ENCODE assay signal across 8 mouse cellular contexts in genomic region chr19:45301733-45302547, GRCm38 (mm10).
DNase-seq lines count a peak whose midpoint lies in the region; ATAC-seq lines count a peak whose summit lies in the region.

No protein-coding gene starts in this region.

- under 1% methylated on average over 56 of the region's 58 CpGs for WGBS in kidney, embryonic 16.5 days
- under 1% methylated on average over 52 of the region's 58 CpGs for WGBS in forebrain, embryonic 16.5 days
- WGBS in hindbrain, embryonic 14.5 days, result under 1% methylated on average over 54 of the region's 58 CpGs
- under 1% methylated on average over 57 of the region's 58 CpGs for WGBS in limb, embryonic 10.5 days
- WGBS in neural tube, embryonic 12.5 days, result under 1% methylated on average over 58 of the region's 58 CpGs

- H3K9ac ChIP-seq in kidney, embryonic 16.5 days (replicated peaks; ENCODE audit: low read length), result peak overlapping the region; percentile 69
- peak overlapping the region; percentile 80 for H3K9ac ChIP-seq in forebrain, embryonic 16.5 days (replicated peaks; ENCODE audit: low read depth, low read length)
- H3K9ac ChIP-seq in hindbrain, embryonic 14.5 days, result peak overlapping the region; percentile 71
- peak overlapping the region; percentile 74 for H3K9ac ChIP-seq in neural tube, embryonic 12.5 days

- H3K27me3 ChIP-seq in kidney, embryonic 16.5 days (ENCODE audit: insufficient read depth, low read length), result peaks cover 50% of the 10 kb centered on the region
- H3K27me3 ChIP-seq in forebrain, embryonic 16.5 days (replicated peaks; ENCODE audit: control insufficient read depth, insufficient read depth, low read length), result peaks cover 17% of the 10 kb centered on the region
- peaks cover 48% of the 10 kb centered on the region for H3K27me3 ChIP-seq in hindbrain, embryonic 14.5 days (ENCODE audit: control insufficient read depth, insufficient read depth, low read length)
- H3K27me3 ChIP-seq in limb, embryonic 10.5 days (ENCODE audit: low read depth, poor library complexity, severe bottlenecking), result peaks cover 100% of the 10 kb centered on the region
- H3K27me3 ChIP-seq in neural tube, embryonic 12.5 days (replicated peaks), result peaks cover 45% of the 10 kb centered on the region

- H3K4me1 ChIP-seq in kidney, embryonic 16.5 days (ENCODE audit: insufficient read depth, low read length), result peaks cover 17% of the 10 kb centered on the region
- H3K4me1 ChIP-seq in forebrain, embryonic 16.5 days (replicated peaks; ENCODE audit: control insufficient read depth, insufficient read depth, low read length), result peaks cover 21% of the 10 kb centered on the region
- peaks cover 33% of the 10 kb centered on the region for H3K4me1 ChIP-seq in hindbrain, embryonic 14.5 days (replicated peaks; ENCODE audit: control insufficient read depth, insufficient read depth, low read length)
- H3K4me1 ChIP-seq in limb, embryonic 10.5 days, result peaks cover 33% of the 10 kb centered on the region
- peaks cover 50% of the 10 kb centered on the region for H3K4me1 ChIP-seq in neural tube, embryonic 12.5 days

- H3K4me2 ChIP-seq in kidney, embryonic 16.5 days (replicated peaks; ENCODE audit: low read depth, low read length), result peak overlapping the region; percentile 99
- peak overlapping the region; percentile 91 for H3K4me2 ChIP-seq in forebrain, embryonic 16.5 days (ENCODE audit: low read length)
- H3K4me2 ChIP-seq in hindbrain, embryonic 14.5 days (replicated peaks), result peak overlapping the region; percentile 95
- H3K4me2 ChIP-seq in neural tube, embryonic 12.5 days (replicated peaks), result peak overlapping the region; percentile 98

- H3K27ac ChIP-seq in kidney, embryonic 16.5 days (ENCODE audit: low read length), result peak overlapping the region; percentile 1; the same call in 1 of the 2 replicates
- peak overlapping the region; percentile 98 for H3K27ac ChIP-seq in forebrain, embryonic 16.5 days (ENCODE audit: low read length)
- peak overlapping the region; percentile 98 for H3K27ac ChIP-seq in hindbrain, embryonic 14.5 days
- peak overlapping the region; percentile 81 for H3K27ac ChIP-seq in limb, embryonic 10.5 days
- H3K27ac ChIP-seq in neural tube, embryonic 12.5 days, result peak overlapping the region; percentile 96

- no peaks in the 10 kb centered on the region for H3K36me3 ChIP-seq in kidney, embryonic 16.5 days (ENCODE audit: insufficient read depth, low read length)
- no peaks in the 10 kb centered on the region for H3K36me3 ChIP-seq in forebrain, embryonic 16.5 days (ENCODE audit: control insufficient read depth, insufficient read depth)
- H3K36me3 ChIP-seq in hindbrain, embryonic 14.5 days (replicated peaks; ENCODE audit: control insufficient read depth, insufficient read depth), result no peaks in the 10 kb centered on the region
- H3K36me3 ChIP-seq in limb, embryonic 10.5 days, result no peaks in the 10 kb centered on the region
- H3K36me3 ChIP-seq in neural tube, embryonic 12.5 days, result no peaks in the 10 kb centered on the region

- no peak for DNase-seq in kidney, adult 11 months
- DNase-seq in cerebellum, adult 11 months, result peak; percentile 70
- DNase-seq in hindbrain, embryonic 14.5 days (ENCODE audit: low spot score), result peak; percentile 84
- DNase-seq in limb, embryonic 10.5 days (ENCODE audit: low spot score), result peak; percentile 69
- DNase-seq in spleen, postnatal 14 days (ENCODE audit: low spot score in 2 of 2), result no peak

- ATAC-seq in kidney, embryonic 16.5 days (ENCODE audit: low FRiP score, low TSS enrichment), result 0 out of 2 replicates have a peak, but pooled peaks have one; percentile 36
- ATAC-seq in forebrain, embryonic 16.5 days, result peak; percentile 79
- peak; percentile 88 for ATAC-seq in hindbrain, embryonic 14.5 days (ENCODE audit: low FRiP score)
- ATAC-seq in neural tube, embryonic 12.5 days (ENCODE audit: low FRiP score, low read depth), result peak; percentile 88

- peak overlapping the region; percentile 54 for H3K4me3 ChIP-seq in kidney, embryonic 16.5 days (ENCODE audit: low read length)
- H3K4me3 ChIP-seq in forebrain, embryonic 16.5 days (replicated peaks; ENCODE audit: low read length), result peak overlapping the region; percentile 60
- peak overlapping the region; percentile 41 for H3K4me3 ChIP-seq in hindbrain, embryonic 14.5 days (replicated peaks; ENCODE audit: low read length)
- H3K4me3 ChIP-seq in limb, embryonic 10.5 days, result peak overlapping the region; percentile 71
- peak overlapping the region; percentile 49 for H3K4me3 ChIP-seq in neural tube, embryonic 12.5 days

- H3K9me3 ChIP-seq in kidney, embryonic 16.5 days (ENCODE audit: low read length), result no peaks in the 10 kb centered on the region
- H3K9me3 ChIP-seq in forebrain, embryonic 16.5 days (ENCODE audit: control insufficient read depth, low read length), result no peaks in the 10 kb centered on the region
- H3K9me3 ChIP-seq in hindbrain, embryonic 14.5 days (ENCODE audit: control insufficient read depth, low read length), result no peaks in the 10 kb centered on the region
- H3K9me3 ChIP-seq in limb, embryonic 10.5 days (replicated peaks), result no peaks in the 10 kb centered on the region
- H3K9me3 ChIP-seq in neural tube, embryonic 12.5 days, result no peaks in the 10 kb centered on the region

Comparison
In these comparisons a context has a peak if more than half of its experiments do, and no peak if none do; other contexts are left out.
1. ATAC-seq: peak in every context shown above with its lines; median percentile 88 in hindbrain, embryonic 14.5 days; 88 in neural tube, embryonic 12.5 days; 79 in forebrain, embryonic 16.5 days; 36 in kidney, embryonic 16.5 days.
2. H3K27ac ChIP-seq: peak in every context shown above with its lines; median percentile 98 in forebrain, embryonic 16.5 days; 98 in hindbrain, embryonic 14.5 days; 96 in neural tube, embryonic 12.5 days; 81 in limb, embryonic 10.5 days; 1 in kidney, embryonic 16.5 days.
3. DNase-seq: peak in cerebellum, adult 11 months (single experiment), hindbrain, embryonic 14.5 days (single experiment) and limb, embryonic 10.5 days (single experiment); none in kidney, adult 11 months (single experiment) and spleen, postnatal 14 days (0 of 2).
4. Peak in every context shown above with its lines, with median percentiles within 50 percentile points of each other: H3K4me2 ChIP-seq, H3K4me3 ChIP-seq and H3K9ac ChIP-seq.